In genomic region chr7:73647140-73647539, GRCm38 (mm10) we compare ENCODE assay signal across 9 mouse cellular contexts.
DNase-seq lines count a peak whose midpoint lies in the region.
"Had no signal": no experiment of that assay in that cellular context is flagged by ENCODE, and none has a peak within 500 bp of the region (broad histone marks: within the 10 kb centered on the region; RNA-seq: fewer than 3 reads in every experiment).

No protein-coding gene starts in this region.

- intact Hi-C loops in left cerebral cortex, postnatal 14 days (cut with DNase I): loop anchor here (10.0 kb wide), 1 partner anchor 1242 kb away; no protein-coding TSS in a partner anchor
- intact Hi-C loops in heart, postnatal 25 days (cut with DNase I): no loop called here

- peak; percentile 51 for DNase-seq in right cerebral cortex, adult 18-20 months
- DNase-seq in right cerebral cortex, postnatal 14 days: no peak
- DNase-seq in frontal cortex, postnatal 36 days (ENCODE audit: low spot score in 2 of 2): peak; percentile 20 to 46
- peak; percentile 49 to 83 for DNase-seq in left cerebral cortex, postnatal 14 days (ENCODE audit: low spot score in 2 of 2)
- no peak for DNase-seq in spleen, postnatal 14 days (ENCODE audit: low spot score in 2 of 2)
- DNase-seq in heart, postnatal 25 days (ENCODE audit: low spot score): no peak
- DNase-seq in cerebellum, adult 9-10 months: no peak
- DNase-seq: cerebellum, adult 11 months; lung, postnatal 10 days had no signal

Comparison
In these comparisons a context has a peak if more than half of its experiments do, and no peak if none do; other contexts are left out.
1. DNase-seq: peak in right cerebral cortex, adult 18-20 months (single experiment), frontal cortex, postnatal 36 days (2 of 2) and left cerebral cortex, postnatal 14 days (2 of 2); none in right cerebral cortex, postnatal 14 days (single experiment), spleen, postnatal 14 days (0 of 2), heart, postnatal 25 days (single experiment) and cerebellum, adult 9-10 months (single experiment).